Mouse (Mus musculus): Measurements from ENCODE around the gene Il33. TPM values are rescaled to one million over a fixed set of nuclear protein-coding genes. Genes with fewer than 3 reads are reported as not detected.

The Il33 gene
- 1 to 10 TPM; 4.0 to 5.6 TPM for total RNA-seq (2021)
- long read RNA-seq, experiment 1, partial matches to known transcripts = 0 of 5 reads
- long read RNA-seq, experiment 1, other reads (novel, unspliced or antisense) = 3 of 5 reads
- long read RNA-seq, experiment 2, partial matches to known transcripts = 0 of 5 reads
- long read RNA-seq, experiment 2, other reads (novel, unspliced or antisense) = 1 of 5 reads

DNA sequence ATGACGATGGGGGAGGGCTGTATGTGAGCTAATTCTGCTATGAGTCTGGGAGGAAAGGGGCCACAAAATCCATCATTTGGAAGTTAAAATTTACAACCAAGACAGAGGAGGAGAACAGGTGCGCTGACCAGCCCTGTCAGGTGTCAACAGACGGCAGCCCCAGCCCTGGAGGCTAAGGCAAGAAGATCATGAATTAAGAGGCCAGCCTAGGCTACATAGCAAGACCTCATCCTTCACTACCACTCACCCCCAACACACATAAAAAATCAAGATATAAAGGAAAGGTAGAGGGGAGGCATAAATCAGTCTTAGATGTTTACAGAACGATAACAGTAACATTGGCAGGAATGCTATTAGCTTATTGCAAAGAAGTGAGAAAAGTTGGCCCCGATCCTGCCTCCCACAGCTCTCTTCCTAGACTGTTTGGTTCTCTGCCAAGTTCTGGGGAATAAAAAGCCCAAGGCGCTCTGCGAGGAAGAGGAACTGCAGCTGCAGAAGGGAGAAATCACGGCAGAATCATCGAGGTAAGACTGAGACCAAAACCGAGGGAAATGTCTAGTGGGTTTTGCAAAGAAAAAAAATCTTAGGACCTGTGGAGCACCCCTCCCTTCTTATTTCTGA is at the start of gene Il33:
Gene Il33, plus strand, starts transcription at position 477 of the 621 bp plus-strand sequence.
- intact Hi-C loops (cut with DNase I) = no loop called here
- DNase-seq = peak; percentile 30 to 61

DNA sequence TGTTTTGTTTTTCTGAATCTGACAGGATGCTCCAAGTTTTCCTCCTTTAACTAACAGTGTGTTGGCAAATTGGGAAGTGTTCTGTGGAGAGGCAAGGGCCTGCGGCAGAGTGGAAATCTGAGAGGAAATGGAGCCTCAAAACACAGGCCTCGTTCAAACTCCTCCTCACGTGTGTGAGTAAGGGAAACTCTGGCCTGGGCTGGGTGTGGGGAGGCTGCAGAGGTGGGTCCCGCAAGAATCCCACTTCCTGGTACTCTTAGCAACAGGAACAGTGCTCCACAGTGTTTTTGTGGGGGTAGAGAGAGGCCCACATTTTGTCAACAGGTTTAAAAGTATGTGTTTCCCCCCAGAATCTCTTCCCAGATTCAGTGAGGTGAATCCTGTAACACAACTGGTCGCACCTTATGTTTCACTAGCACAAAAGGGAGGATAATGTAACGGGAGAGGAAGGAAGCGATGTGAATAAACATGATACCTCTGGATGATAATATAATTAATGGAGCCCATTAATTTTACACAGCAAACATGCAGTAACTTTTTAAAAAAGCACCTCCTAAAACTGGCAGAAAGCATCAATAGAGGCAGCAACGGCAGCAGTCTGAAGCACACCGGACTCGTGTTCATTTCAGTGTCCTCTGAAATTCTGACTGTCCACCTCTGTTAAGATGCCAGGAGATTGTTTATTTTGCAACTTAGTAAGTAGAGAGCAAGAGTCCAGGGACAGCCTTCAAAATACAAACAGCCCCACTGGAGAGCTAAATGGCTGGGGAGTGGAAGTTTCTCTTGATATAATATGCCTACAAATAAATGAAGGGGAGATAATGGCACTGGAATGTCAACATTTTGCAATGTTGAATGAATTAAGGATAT is 47.3 kb upstream of the Il33 start:
- intact Hi-C loops (cut with DNase I) = no loop called here
- no peak for DNase-seq

DNA sequence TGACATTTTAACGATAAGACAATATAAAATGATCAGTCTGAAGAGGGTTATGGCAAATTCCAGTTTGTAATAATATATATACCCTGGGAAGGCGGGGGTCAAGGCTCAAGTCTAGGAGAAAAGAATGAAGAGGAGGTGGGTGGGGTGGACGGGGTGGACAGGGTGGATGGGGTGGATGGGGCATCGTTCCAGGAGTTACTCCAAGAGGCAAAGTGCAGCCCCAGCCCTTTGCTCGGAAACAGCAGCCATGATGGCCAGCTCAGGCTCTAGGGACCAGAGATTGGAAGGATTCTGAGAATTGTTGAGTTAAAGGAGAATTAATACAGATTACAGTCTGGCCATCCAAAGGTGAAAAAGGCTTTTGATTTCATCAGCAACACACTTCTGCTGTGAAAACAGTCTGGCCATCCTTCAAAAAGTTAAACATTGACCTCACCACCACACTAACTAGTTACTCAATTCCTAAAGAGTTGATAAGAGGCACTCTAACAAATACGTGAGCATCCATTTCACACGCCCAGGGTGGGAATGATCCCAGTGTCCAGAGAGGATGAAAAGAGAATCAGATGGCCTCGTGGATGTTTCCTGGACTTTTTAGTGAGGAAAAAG is 45.9 kb upstream of the Il33 start:
- no peak for DNase-seq
- intact Hi-C loops (cut with DNase I) = no loop called here

DNA sequence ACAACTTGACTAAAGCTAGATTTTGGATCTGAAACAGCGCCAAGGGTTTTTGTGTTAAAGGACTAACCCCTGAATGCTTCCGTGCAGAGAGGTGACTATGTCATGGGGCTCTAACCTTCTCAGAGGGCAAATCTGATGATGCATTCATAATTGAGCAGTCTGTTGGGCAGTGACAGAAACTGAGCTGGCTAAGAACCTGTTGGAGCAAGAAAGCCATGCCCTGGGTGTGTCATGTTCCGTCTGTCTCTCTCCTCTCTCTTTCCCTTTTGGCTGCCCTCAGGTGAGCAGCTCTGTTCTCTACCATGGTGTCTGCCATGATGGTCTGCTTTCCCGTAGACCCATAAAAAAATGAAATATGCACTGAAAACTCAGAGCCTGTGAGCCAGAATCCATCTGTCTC is 44.0 kb upstream of the Il33 start:
- DNase-seq = no peak
- intact Hi-C loops (cut with DNase I) = no loop called here

DNA sequence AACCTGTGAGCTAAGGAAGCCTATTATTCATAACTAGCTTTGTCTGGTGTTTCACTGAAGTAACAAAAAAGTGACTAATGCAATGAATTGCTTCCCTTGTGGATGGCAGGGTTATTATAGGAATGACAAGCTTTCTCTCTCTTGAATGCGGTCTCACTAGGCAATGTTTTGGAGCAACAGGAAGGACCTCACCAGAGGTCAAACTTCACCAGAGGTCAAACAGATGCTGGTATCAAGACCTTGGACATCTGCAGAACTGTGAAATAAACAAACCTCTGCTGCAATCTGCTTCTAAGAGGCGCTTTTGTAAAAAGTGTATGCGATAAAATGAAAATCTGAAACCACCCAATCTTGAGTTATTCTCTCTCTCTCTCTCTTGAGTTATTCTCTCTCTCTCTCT is 42.2 kb upstream of the Il33 start:
- intact Hi-C loops (cut with DNase I) = no loop called here
- no peak for DNase-seq

DNA sequence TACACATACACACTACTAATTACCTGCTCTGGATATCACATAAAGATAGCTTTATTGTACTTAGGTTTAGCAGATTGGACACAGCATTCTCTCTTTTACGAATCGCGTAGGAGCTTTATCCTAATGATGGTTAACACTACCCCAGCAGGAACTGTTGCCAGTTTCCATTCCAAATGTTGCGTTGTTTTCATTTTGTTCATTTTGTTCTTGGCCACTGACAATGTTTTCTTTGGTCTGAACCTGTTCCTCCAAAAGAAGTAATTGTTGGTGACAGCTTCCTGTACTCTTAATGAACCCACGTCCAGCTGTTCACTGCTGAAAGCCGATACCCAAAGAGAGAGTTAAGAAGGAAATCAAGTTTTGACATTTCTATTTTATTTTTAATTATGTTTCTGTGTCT is 39.4 kb upstream of the Il33 start:
- intact Hi-C loops (cut with DNase I) = no loop called here

DNA sequence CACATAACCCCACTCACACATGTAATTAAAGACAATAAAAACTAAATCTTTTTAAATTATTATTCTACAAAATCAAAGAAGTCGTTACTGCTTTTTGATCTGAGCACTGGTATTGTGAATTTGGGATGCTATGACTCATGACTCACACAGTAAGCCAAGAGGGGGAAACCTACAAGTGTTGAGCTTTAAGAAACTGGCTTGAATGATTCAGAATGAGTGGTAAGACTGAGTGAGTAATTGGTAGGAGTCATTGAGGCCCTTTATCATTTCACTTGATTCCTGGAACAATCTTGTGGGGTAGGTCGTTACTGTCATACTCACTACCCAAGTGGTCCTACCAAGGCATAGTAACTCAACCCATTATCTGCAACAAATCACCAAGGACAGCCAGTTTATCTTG is 37.4 kb upstream of the Il33 start:
- no peak for DNase-seq
- intact Hi-C loops (cut with DNase I) = no loop called here

More for the DNA sequence above, 39.4 kb upstream of the Il33 start:
- DNase-seq = no peak

DNA sequence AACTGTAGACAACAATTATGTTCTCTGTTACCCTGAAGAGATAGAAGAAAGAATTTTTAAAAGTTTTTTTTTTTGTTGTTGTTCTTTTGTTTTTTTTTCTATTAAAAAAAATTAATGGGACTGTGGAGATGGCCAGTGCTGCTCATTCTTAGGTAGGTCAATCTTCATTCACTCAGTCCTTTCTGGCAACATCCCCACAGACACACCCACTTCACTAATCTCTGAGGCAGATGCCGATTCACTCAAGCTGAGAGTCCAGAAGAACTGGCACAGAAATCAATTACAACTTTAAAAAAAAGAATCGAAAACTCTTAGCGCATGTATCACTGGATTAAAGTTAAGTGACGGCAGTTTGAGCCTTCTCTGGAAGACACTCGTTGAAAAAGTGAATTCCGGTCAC is 36.0 kb upstream of the Il33 start:
- intact Hi-C loops (cut with DNase I) = no loop called here
- peak in 1 of 2 experiments; percentile 32 for DNase-seq

DNA sequence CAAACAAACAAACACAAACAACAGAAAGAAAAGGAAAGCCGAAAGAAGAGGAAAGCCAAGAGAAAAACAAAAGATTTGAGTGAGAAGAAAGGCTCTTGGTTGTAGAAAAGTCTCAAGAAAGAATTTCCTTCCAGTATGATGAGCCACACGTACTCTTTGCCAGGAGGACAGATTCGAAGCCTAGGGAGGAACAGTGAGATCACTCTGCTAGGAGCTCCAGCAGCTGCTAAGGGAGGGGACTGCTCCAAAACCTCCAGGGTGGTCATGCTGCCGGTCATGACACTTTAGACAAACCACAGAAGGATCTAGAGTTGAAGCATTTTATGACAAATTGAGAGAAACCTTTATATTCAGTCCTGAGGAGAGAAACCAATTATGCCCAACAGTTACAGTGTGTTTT is 32.9 kb upstream of the Il33 start:
- intact Hi-C loops (cut with DNase I) = no loop called here
- DNase-seq = peak in 1 of 2 experiments; percentile 31

DNA sequence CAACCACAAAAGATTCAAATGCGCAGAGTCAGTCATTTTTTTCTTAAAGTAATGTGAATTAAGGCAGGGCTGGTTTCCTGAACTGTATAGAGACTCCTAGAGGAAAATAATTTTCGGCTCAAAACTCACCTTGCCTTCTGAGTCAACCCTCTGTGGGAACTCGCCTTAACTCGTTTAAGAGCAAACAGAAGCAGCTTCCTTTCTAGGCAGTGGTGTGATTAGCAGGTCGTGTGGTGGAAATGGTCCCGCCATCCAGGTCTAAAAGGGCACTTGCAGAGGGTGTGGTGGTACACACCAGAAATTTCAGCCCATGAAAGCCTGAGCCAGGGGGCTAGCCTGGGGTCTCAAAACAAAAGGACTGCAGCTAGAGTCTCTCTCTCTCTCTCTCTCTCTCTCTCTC is 32.1 kb upstream of the Il33 start:
- intact Hi-C loops (cut with DNase I) = no loop called here
- no peak for DNase-seq

DNA sequence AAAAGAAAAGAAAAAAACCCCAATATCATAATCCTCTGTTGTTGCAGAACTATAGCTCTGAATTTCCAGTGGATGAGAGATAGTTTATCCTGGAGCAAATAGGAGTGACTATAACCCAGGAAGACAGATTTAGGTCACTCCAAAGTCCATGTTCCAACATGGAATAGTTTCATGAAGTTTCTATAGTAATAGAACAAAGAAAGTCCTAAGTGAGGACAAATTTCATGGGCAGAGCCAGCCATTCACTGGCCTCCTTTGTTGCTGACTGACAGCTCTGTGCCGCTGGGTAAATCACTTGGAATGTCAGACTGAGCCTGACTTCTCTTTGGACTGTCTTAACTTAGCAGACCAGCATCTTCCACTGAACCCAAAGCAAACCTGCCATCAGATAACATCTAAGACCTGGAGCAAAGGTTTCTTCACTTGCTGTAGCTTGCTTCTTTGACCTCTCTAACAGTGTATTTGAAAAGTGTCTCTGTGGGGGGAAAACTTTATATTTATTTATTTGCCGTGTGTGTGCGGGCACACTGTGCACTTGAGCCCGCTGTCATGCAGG is 31.1 kb upstream of the Il33 start:
- no peak for DNase-seq
- intact Hi-C loops (cut with DNase I) = no loop called here

DNA sequence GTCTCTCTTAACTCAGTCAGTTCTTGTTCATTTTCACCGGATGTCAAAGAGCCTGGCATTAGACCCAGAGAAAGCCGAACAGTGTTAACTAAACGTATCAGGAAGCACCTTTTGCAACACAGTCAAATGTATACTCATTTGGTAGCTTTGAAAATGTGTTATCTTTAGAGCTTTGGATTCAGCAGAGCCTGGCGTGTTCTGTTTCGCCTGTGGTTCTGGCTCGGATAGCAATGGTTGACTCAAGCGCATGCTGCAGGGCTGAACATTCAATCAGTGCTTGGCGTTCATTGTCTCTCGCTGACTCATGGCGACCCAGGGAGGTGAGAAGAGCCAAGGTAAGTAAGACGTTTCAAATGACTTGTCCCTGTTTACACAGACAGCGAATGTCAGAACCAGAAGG is 30.5 kb upstream of the Il33 start:
- intact Hi-C loops (cut with DNase I) = no loop called here
- no peak for DNase-seq

DNA sequence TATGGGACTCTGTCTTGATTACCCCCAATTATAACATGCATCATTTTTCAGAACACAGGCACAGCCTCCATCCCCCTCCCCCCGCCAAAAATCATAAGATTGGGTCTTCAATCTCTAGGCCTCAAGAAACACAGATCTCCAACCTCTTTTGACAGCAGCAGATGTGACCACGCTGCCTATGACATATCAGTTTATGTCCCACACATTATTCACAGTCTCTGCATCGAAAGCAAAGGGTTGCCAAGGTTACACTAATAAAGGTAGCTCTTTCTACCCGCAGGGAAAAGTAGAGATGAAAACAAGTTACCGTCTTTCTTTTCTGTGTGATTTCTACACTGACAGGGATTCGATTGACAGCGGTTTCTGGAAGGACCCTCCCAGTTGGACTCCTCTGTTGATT is 29.9 kb upstream of the Il33 start:
- intact Hi-C loops (cut with DNase I) = no loop called here
- DNase-seq = no peak

DNA sequence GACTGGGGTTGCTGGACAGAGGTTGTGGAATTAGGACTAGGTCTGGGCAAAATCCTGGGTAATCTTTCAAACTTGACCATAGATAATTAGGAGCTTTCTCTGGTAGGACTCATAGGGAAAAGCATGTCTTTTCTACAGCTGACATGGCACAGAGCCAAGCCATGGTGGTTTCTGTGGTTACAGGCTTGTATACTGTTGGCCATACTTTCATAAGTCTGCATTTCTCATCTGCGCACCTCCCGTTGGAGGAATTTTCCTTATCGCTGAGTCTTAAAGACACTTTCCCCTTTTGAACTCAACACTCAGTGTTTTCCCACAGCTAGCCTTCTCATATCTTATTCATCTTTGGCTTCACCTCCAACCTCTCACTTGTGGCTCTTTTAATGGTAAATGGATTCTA is 24.6 kb upstream of the Il33 start:
- intact Hi-C loops (cut with DNase I) = no loop called here
- no peak for DNase-seq

DNA sequence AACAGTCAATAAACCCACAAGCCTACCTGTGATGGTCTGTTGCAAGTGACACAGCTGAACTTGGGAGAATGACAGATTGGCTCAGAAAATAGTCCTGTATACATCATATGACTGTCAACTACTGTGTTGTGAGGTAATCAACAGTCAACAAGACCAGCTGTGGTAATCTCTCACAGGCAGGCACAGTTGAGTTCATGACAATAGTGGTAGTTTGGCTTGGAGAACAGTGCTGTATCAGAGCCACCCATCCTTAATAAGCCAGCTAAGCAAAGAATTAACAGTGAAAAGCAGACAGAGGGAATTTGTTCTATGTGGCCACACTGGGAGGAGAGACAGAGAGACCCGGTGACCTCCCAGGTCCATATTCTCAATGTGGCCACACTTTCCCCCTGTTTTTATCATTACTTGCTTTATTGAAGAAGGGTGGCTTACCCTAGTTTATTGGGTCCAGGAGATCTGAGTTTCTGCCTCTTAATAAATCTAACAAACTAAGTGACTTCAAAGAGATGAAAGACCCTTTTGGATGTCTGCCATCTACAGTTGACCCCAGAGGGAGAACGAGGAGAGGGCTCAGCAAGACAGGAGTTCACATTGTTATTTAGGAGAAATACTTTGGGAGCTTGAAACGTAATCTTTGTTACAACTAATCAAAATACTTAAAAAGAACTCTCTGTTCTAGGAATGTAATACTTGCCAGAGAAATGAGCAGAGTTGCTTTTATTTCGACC is 22.4 kb upstream of the Il33 start:
- DNase-seq = no peak
- intact Hi-C loops (cut with DNase I) = no loop called here

DNA sequence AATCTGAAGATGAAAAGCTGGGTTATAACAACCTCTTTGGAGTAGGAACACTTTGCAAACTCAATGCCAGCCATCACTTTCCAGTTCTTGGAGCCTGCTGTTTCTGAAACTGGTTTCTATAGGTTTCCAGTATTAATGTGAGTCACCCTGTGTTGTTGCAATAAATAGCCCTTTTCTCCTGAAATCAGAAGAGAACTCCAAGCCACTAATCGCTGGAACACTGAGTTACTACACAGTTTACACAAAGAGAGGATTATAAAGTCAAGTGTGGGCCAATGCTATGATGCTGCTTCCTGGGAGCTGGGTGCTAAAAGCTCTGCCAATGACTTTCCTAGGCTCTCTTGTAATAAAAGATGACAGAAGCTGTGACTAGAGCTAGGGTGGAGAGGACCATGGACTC is 19.0 kb upstream of the Il33 start:
- DNase-seq = no peak
- intact Hi-C loops (cut with DNase I) = no loop called here

DNA sequence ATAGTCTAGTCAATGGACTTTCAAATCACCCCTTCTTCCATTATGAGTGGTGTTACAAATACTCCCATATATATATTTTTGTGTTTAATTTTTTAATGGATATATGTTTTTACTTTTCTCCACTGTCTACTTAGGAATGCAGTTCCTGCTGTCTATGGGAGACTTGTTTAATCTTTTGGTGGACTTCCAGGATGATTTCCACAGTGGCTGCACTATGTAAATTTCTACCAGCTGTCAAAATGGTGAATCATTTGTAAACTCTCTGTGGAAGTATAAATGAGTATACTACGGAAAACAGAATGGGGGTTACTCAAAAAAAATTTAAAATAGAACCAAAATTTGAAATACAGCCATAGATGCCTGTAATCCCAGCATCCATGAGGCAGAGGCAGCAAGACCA is 15.7 kb upstream of the Il33 start:
- intact Hi-C loops (cut with DNase I) = no loop called here
- no peak for DNase-seq

DNA sequence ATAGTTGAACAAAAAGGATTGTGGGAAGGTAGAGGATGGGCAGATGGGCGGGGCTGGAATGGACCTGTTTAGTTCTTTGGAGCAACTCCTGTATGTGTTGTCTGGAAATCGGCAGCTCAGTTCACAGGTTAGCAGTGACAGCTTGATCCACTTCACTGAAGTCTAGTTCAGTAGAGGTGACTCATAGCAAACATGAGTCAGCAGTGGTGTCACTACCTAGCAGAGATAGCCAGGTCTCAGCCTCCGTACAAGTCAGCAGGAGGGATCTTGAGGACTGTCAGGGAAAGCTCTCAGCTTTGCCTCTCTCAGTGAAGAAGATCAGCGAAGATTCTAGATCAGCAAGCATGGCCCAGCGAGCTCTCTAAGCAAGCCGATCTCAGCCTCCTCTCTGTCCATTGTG is 13.0 kb upstream of the Il33 start:
- no peak for DNase-seq
- intact Hi-C loops (cut with DNase I) = no loop called here

DNA sequence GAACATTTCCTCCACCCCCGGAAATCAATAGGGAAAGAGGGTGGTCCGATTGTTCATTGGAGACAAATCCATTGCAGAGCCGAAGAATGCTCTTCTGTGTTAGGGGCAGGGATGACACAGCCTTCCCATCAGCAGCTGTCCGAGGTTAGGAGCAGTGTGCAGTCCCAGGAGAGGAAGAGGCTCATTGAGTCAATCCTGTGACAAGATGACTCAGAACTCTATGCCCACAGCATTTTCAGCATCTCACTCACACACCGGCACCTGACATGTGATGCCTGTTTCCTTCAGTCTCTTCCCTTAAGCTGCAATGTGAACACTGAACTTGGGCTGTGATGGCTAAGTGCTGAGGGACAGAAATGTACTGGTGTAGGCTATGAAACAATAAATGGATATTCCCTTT is 7.5 kb upstream of the Il33 start:
- intact Hi-C loops (cut with DNase I) = no loop called here
- no peak for DNase-seq

DNA sequence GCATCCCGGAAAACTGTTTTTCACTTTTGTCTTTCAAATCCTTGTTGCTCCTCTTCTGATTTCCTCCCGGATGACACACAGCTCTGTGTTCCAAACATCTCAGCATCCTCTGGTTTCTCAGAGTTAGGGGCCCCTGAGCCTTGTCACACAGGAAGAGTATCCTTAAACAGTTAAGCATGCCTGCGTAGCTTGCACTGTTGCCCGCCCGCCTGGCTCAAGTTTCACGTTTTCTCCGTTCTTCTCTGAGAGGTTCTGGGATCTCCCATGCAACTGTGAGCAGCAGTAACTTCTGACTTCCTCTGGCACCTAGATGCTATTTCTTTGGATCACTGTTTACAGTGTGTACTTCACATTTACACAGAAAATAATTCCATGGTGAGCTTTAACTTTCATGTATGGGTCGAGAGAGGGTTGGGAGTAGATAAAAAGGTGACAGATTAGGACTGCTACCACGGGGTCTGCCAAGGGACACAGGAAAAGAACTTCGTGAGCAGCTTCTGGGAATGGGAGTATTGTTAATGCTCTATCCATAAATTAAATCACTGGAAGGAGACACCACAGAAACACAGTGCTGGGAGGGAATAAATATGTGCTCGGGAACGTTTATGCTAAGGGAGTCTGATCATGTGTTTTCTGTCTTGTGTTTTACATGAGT is 1.3 kb downstream of the Il33 start:
- intact Hi-C loops (cut with DNase I) = no loop called here
- DNase-seq = peak in 1 of 2 experiments; percentile 12

Measured in gastrocnemius, postnatal 36 days (tissue).